Mouse (Mus musculus) myocyte (in vitro differentiated cells): ENCODE data around the gene Rbm15b.

Source experiments
- CEBPB ChIP-seq: IDR thresholded peaks from 2 replicates; pipeline ENCODE4 v1.6.1; 2011; ENCODE audit warnings: mild to moderate bottlenecking, moderate library complexity; ENCODE audit not compliant: poor library complexity, insufficient read depth, severe bottlenecking
- E2F4 ChIP-seq: IDR thresholded peaks from one replicate; pipeline ENCODE4 v1.6.1; 2011; ENCODE audit warnings: mild to moderate bottlenecking, control low read depth, moderate library complexity; ENCODE audit not compliant: insufficient read depth
- MAX ChIP-seq: IDR thresholded peaks from one replicate; pipeline ENCODE4 v1.6.1; 2011; ENCODE audit warnings: low read depth, mild to moderate bottlenecking, control low read depth
- MYOG ChIP-seq, 3 experiments: IDR thresholded peaks; one replicate each; pipeline ENCODE4 v1.6.1; 2011; ENCODE audit warnings: control low read depth in 2 of 3, low read depth in 2 of 3, mild to moderate bottlenecking in 2 of 3; ENCODE audit not compliant: insufficient read length in 2 of 3, control insufficient read depth in 1 of 3, insufficient read depth in 1 of 3
- POLR2A ChIP-seq: IDR thresholded peaks from one replicate; pipeline ENCODE4 v1.6.1; 2011; ENCODE audit warnings: low read depth, mild to moderate bottlenecking, control low read depth, moderate library complexity; ENCODE audit not compliant: insufficient read length
- REST ChIP-seq: IDR thresholded peaks from one replicate; pipeline ENCODE4 v1.6.1; 2011; ENCODE audit warnings: mild to moderate bottlenecking, control low read depth, moderate library complexity; ENCODE audit not compliant: insufficient read depth, insufficient read length
- TCF12 ChIP-seq: IDR thresholded peaks from one replicate; pipeline ENCODE4 v1.6.1; 2011; ENCODE audit warnings: mild to moderate bottlenecking, control low read depth; ENCODE audit not compliant: poor library complexity, insufficient read depth, severe bottlenecking
- USF1 ChIP-seq: IDR thresholded peaks from one replicate; pipeline ENCODE4 v1.6.1; 2011; ENCODE audit warnings: low read depth, mild to moderate bottlenecking, control low read depth, moderate library complexity

- no peak for TF ChIP-seq POLR2A
- no peak for TF ChIP-seq CEBPB
- no peak for TF ChIP-seq MYOG (IDR thresholded peaks at IDR 0.05; ENCODE audit: control insufficient read depth in 1 of 3, insufficient read depth in 1 of 3, insufficient read length in 2 of 3, low read depth in 2 of 3)
- no peak for TF ChIP-seq TCF12
- TF ChIP-seq MAX = no peak
- TF ChIP-seq USF1 = no peak
- TF ChIP-seq E2F4 = no peak
- no peak for TF ChIP-seq REST
These were observed 21.5 kb upstream of the Rbm15b start for GRCm38 (mm10) chr9:106908715-106909114.
